Mouse (Mus musculus) hindbrain, postnatal 0 days (tissue): ENCODE data around the gene Casr. TPM values are rescaled to one million over a fixed set of nuclear protein-coding genes. Genes with fewer than 3 reads are reported as not detected.
A peak's percentile ranks its signal among the peaks of the same experiment; 100 is the strongest.

Experiments used
- ATAC-seq: fragments of 200-750 bp; cut with Nextera tagmentation; 2 replicates; pipeline ENCODE4 v1.8.0; 2017; ENCODE audit warnings: mild to moderate bottlenecking, moderate TSS enrichment, moderate library complexity
- DNase-seq: peaks from one replicate; pipeline ENCODE4 v3.0.0-alpha.2; 2015; ENCODE audit warnings: low spot score
- H3K27ac ChIP-seq: fragments of 300-500 bp; sonication (generic); 2 replicates; pipeline ENCODE4 v1.5.1; 2014; ENCODE audit warnings: mild to moderate bottlenecking
- H3K27me3 ChIP-seq: fragments of 300-500 bp; sonication (generic); 2 replicates; pipeline ENCODE4 v1.6.1; 2014; ENCODE audit warnings: low read length, mixed read lengths; ENCODE audit not compliant: insufficient read depth
- H3K36me3 ChIP-seq: fragments of 300-500 bp; sonication (generic); 2 replicates; pipeline ENCODE4 v1.6.1; 2014; ENCODE audit warnings: low read length, mixed read lengths; ENCODE audit not compliant: insufficient read depth
- H3K4me1 ChIP-seq: fragments of 300-500 bp; sonication (generic); 2 replicates; pipeline ENCODE4 v1.6.1; 2014; ENCODE audit warnings: antibody characterized with exemption, low read length, mixed read lengths; ENCODE audit not compliant: insufficient read depth
- H3K4me2 ChIP-seq: fragments of 300-500 bp; sonication (generic); 2 replicates; pipeline ENCODE4 v1.6.1; 2014; ENCODE audit warnings: low read depth, mild to moderate bottlenecking, low read length, moderate library complexity, mixed read lengths
- H3K4me3 ChIP-seq: fragments of 300-500 bp; sonication (generic); 2 replicates; pipeline ENCODE4 v1.5.1; 2014; ENCODE audit warnings: low read length
- H3K9ac ChIP-seq: fragments of 300-500 bp; sonication (generic); replicated peaks from 2 replicates; pipeline ENCODE4 v1.6.1; 2014; ENCODE audit warnings: mild to moderate bottlenecking, low read length, moderate library complexity, mixed read lengths
- H3K9me3 ChIP-seq: fragments of 300-500 bp; sonication (generic); 2 replicates; pipeline ENCODE4 v1.6.1; 2016; ENCODE audit warnings: low read length, mixed read lengths
- CTCF ChIP-seq: IDR thresholded peaks from 2 replicates; pipeline ENCODE4 v1.5.1; 2016; ENCODE audit warnings: antibody characterized with exemption, control low read depth, low read depth
- WGBS: fragments of 180-500 bp; shearing (Covaris S2); extraction: QIAGEN DNeasy Blood & Tissue Kit; methylation state at CpG from one replicate; pipeline ENCODE4 v1.1.7; 2014; 5-methylcytosine and 5-hydroxymethylcytosine counted together
- polyA plus RNA-seq: library from polyadenylated mRNA; unstranded; fragments of >200 nt; fragmentation: Nextera tagmentation; extraction: Ambion mirVana; gene quantifications from 2 replicates; pipeline ENCODE4 v1.2.1, GENCODE M21; 2015
- total RNA-seq: library from RNA; depleted of rRNA; stranded (reverse); fragments of >200 nt; gene quantifications from 2 replicates; pipeline ENCODE4 v1.2.3, GENCODE M21; 2014

Casr gene
- total and polyA plus RNA-seq, 2 experiments from 2014 or later, result 0.13 to 1.9 TPM

GRCm38 (mm10) chr16:36492420-36492819 is 69.5 kb downstream of the Casr start:
- no peak overlapping the region for H3K27ac ChIP-seq
- WGBS, result 84% methylated on average over 1 of the region's 1 CpGs
- no peaks in the 10 kb centered on the region for H3K27me3 ChIP-seq
- DNase-seq, result no peak
- H3K4me1 ChIP-seq, result no peaks in the 10 kb centered on the region
- H3K4me2 ChIP-seq, result no peak overlapping the region
- no peak for TF ChIP-seq CTCF
- H3K9me3 ChIP-seq, result no peaks in the 10 kb centered on the region
- no peaks in the 10 kb centered on the region for H3K36me3 ChIP-seq
- H3K9ac ChIP-seq, result no peak overlapping the region
- no peak for ATAC-seq
- H3K4me3 ChIP-seq, result no peak overlapping the region

DNA sequence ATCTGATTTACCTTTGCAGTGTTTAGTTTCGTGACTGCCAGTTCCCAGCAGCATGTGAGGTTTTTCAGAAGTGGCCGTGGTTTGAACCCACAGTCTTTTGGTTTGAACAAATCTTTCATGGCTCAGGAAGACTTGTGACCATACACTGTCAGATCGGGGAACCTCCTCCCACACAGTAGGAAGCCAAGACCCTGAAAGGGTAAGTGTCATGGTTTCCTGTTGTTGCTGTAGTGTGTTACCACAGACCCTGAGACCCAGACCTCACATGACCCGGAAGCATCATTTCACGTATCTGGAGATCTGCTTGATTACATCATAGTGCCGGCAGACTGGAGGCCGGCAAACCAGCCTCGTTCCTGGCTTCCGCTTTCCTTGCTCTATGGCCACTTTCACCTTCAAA is 85.1 kb downstream of the Casr start:
- no peak overlapping the region for H3K4me2 ChIP-seq

DNA sequence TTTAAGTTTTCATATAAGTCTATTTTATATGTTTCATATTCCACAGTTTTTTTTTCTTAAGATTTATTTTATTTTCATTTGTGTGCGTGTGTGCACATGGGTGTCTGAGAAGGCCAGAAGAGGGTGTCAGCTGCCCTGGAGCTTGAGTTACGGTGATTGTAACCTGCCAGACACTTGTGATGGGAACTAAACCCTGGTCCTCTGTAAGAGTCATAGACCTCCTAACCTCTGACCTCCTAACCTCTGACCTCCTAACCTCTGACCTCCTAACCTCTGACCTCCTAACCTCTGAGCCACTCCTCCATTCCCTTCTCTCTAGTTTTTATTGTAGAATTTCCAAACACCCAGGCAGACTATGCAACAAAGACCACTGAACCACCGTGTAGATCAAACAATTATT is 86.4 kb downstream of the Casr start:
- no peak overlapping the region for H3K4me3 ChIP-seq
- no peaks in the 10 kb centered on the region for H3K4me1 ChIP-seq
- TF ChIP-seq CTCF, result no peak
- no peaks in the 10 kb centered on the region for H3K9me3 ChIP-seq
- H3K4me2 ChIP-seq, result no peak overlapping the region
- no peak overlapping the region for H3K27ac ChIP-seq
- 96% methylated on average over 3 of the region's 3 CpGs for WGBS
- ATAC-seq (no peak), DNase-seq (no peak)
- no peaks in the 10 kb centered on the region for H3K36me3 ChIP-seq
- H3K9ac ChIP-seq, result no peak overlapping the region
- H3K27me3 ChIP-seq, result no peaks in the 10 kb centered on the region

More for the DNA sequence above, 85.1 kb downstream of the Casr start:
- Histone ChIP-seq H3K27ac (no peak overlapping the region), H3K36me3 (no peaks in the 10 kb centered on the region), H3K9me3 (no peaks in the 10 kb centered on the region), H3K4me3 (no peak overlapping the region), H3K4me1 (no peaks in the 10 kb centered on the region), H3K9ac (no peak overlapping the region), H3K27me3 (no peaks in the 10 kb centered on the region)
- DNase-seq, result no peak
- no peak for TF ChIP-seq CTCF
- no peak for ATAC-seq
- whole genome bisulfite sequencing, result 86% methylated on average over 9 of the region's 9 CpGs

GRCm38 (mm10) chr16:36474849-36475248 is 87.1 kb downstream of the Casr start:
- Histone ChIP-seq H3K4me1 (no peaks in the 10 kb centered on the region), H3K36me3 (no peaks in the 10 kb centered on the region), H3K9me3 (no peaks in the 10 kb centered on the region), H3K27me3 (no peaks in the 10 kb centered on the region), H3K9ac (no peak overlapping the region), H3K27ac (no peak overlapping the region), H3K4me3 (no peak overlapping the region), H3K4me2 (no peak overlapping the region)
- TF ChIP-seq CTCF, result no peak
- WGBS, result 78% methylated on average over 2 of the region's 2 CpGs
- DNase-seq, result no peak
- ATAC-seq, result no peak

GRCm38 (mm10) chr16:36473217-36474216 is 88.4 kb downstream of the Casr start:
- WGBS, result 48% methylated on average over 17 of the region's 17 CpGs
- peak; percentile 77 for TF ChIP-seq CTCF
- DNase-seq (peak; percentile 38), ATAC-seq (no peak)
- Histone ChIP-seq H3K4me2 (no peak overlapping the region), H3K36me3 (no peaks in the 10 kb centered on the region), H3K27me3 (no peaks in the 10 kb centered on the region), H3K4me3 (no peak overlapping the region), H3K4me1 (no peaks in the 10 kb centered on the region), H3K27ac (no peak overlapping the region), H3K9ac (no peak overlapping the region), H3K9me3 (no peaks in the 10 kb centered on the region)

GRCm38 (mm10) chr16:36471066-36471633 is 90.8 kb downstream of the Casr start:
- DNase-seq (no peak), ATAC-seq (no peak)
- Histone ChIP-seq H3K36me3 (no peaks in the 10 kb centered on the region), H3K9me3 (no peaks in the 10 kb centered on the region), H3K9ac (no peak overlapping the region), H3K4me2 (no peak overlapping the region), H3K27ac (no peak overlapping the region), H3K4me3 (no peak overlapping the region), H3K4me1 (no peaks in the 10 kb centered on the region), H3K27me3 (no peaks in the 10 kb centered on the region)
- no peak for TF ChIP-seq CTCF
- WGBS, result 37% methylated on average over 13 of the region's 13 CpGs
